15 mouse cellular contexts compared by ENCODE assay signal in genomic region chr5:64879241-64879640, GRCm38 (mm10). TPM values are rescaled to one million over a fixed set of nuclear protein-coding genes. Genes with fewer than 3 reads are reported as not detected.
DNase-seq lines count a peak whose midpoint lies in the region; ATAC-seq lines count a peak whose summit lies in the region.
"Had no signal": no experiment of that assay in that cellular context is flagged by ENCODE, and none has a peak within 500 bp of the region (broad histone marks: within the 10 kb centered on the region; RNA-seq: fewer than 3 reads in every experiment).

No protein-coding gene starts in this region.

- peaks cover 40% of the 10 kb centered on the region for H3K4me1 ChIP-seq in heart, embryonic 12.5 days (replicated peaks)
- peaks cover 44% of the 10 kb centered on the region for H3K4me1 ChIP-seq in midbrain, embryonic 10.5 days
- H3K4me1 ChIP-seq in midbrain, embryonic 15.5 days = peaks cover 18% of the 10 kb centered on the region
- peaks cover 47% of the 10 kb centered on the region for H3K4me1 ChIP-seq in limb, embryonic 13.5 days

- peaks cover 3% of the 10 kb centered on the region; the same call in 1 of the 2 replicates for H3K9me3 ChIP-seq in heart, embryonic 12.5 days (replicated peaks)
- peaks cover 5% of the 10 kb centered on the region; the same call in 1 of the 2 replicates for H3K9me3 ChIP-seq in midbrain, embryonic 10.5 days (replicated peaks)
- H3K9me3 ChIP-seq in midbrain, embryonic 15.5 days = no peaks in the 10 kb centered on the region
- H3K9me3 ChIP-seq in limb, embryonic 13.5 days = peaks cover 3% of the 10 kb centered on the region; the same call in 1 of the 2 replicates

- whole genome bisulfite sequencing in heart, embryonic 12.5 days = 57% methylated on average over 3 of the region's 3 CpGs
- 59% methylated on average over 3 of the region's 3 CpGs for WGBS in midbrain, embryonic 10.5 days
- WGBS in midbrain, embryonic 15.5 days = 58% methylated on average over 3 of the region's 3 CpGs
- 47% methylated on average over 3 of the region's 3 CpGs for WGBS in limb, embryonic 13.5 days

- no peaks in the 10 kb centered on the region for H3K36me3 ChIP-seq in heart, embryonic 12.5 days
- no peaks in the 10 kb centered on the region for H3K36me3 ChIP-seq in midbrain, embryonic 10.5 days
- no peaks in the 10 kb centered on the region for H3K36me3 ChIP-seq in midbrain, embryonic 15.5 days (replicated peaks)
- no peaks in the 10 kb centered on the region for H3K36me3 ChIP-seq in limb, embryonic 13.5 days
- H3K36me3 ChIP-seq: midbrain, embryonic 12.5 days had no signal

- no peak for ATAC-seq in heart, embryonic 12.5 days (ENCODE audit: insufficient number of reproducible peaks, low FRiP score)
- no peak for ATAC-seq in midbrain, embryonic 15.5 days (replicated peaks)
- ATAC-seq in limb, embryonic 13.5 days (ENCODE audit: low FRiP score, low read depth) = no peak

- peak overlapping the region; percentile 35 for H3K27ac ChIP-seq in heart, embryonic 12.5 days (ENCODE audit: poor library complexity, severe bottlenecking)
- H3K27ac ChIP-seq in midbrain, embryonic 10.5 days (replicated peaks) = peak overlapping the region; percentile 49
- no peak overlapping the region for H3K27ac ChIP-seq in midbrain, embryonic 15.5 days
- peak overlapping the region; percentile 61; the same call in 1 of the 2 replicates for H3K27ac ChIP-seq in limb, embryonic 13.5 days

- no peak overlapping the region for H3K4me3 ChIP-seq in heart, embryonic 12.5 days
- H3K4me3 ChIP-seq in midbrain, embryonic 10.5 days = no peak overlapping the region
- no peak overlapping the region for H3K4me3 ChIP-seq in midbrain, embryonic 15.5 days
- no peak overlapping the region for H3K4me3 ChIP-seq in limb, embryonic 13.5 days
- H3K4me3 ChIP-seq: midbrain, embryonic 12.5 days had no signal

- no peak overlapping the region for H3K4me2 ChIP-seq in heart, embryonic 12.5 days
- H3K4me2 ChIP-seq in midbrain, embryonic 15.5 days = no peak overlapping the region
- no peak overlapping the region for H3K4me2 ChIP-seq in limb, embryonic 13.5 days (replicated peaks)
- H3K4me2 ChIP-seq: midbrain, embryonic 12.5 days had no signal

- DNase-seq in heart, adult 18-20 months = no peak
- no peak for DNase-seq in midbrain, embryonic 10.5 days (ENCODE audit: low spot score)
- no peak for DNase-seq in cerebellum, adult 8-10 months
- DNase-seq in cerebellum, adult 11-12 months = no peak
- DNase-seq: cerebellum, postnatal 25 days; gastrocnemius, postnatal 10 days; kidney, adult 8-10 months; layer of hippocampus, adult 9-11 months; lung, adult 2 months; right cerebral cortex, adult 18-20 months; thymus, postnatal 25 days had no signal

- no peaks in the 10 kb centered on the region for H3K27me3 ChIP-seq in heart, embryonic 12.5 days (replicated peaks)
- no peaks in the 10 kb centered on the region for H3K27me3 ChIP-seq in midbrain, embryonic 10.5 days (ENCODE audit: low read depth, poor library complexity, severe bottlenecking)
- no peaks in the 10 kb centered on the region for H3K27me3 ChIP-seq in midbrain, embryonic 15.5 days (replicated peaks)
- no peaks in the 10 kb centered on the region for H3K27me3 ChIP-seq in limb, embryonic 13.5 days
- H3K27me3 ChIP-seq: midbrain, embryonic 12.5 days had no signal

- H3K9ac ChIP-seq in heart, embryonic 12.5 days = no peak overlapping the region
- no peak overlapping the region for H3K9ac ChIP-seq in midbrain, embryonic 15.5 days
- no peak overlapping the region for H3K9ac ChIP-seq in limb, embryonic 13.5 days
- H3K9ac ChIP-seq: midbrain, embryonic 12.5 days had no signal

RNA-seq across cellular contexts. Expression of gene Tlr1, which starts 54.1 kb away (rescaled TPM):
- polyA plus RNA-seq in heart, embryonic 12.5 days (2016; fragmentation: Nextera tagmentation; extraction: Ambion mirVana) = 0.21 and 0.47 TPM in 2 replicates
- 1 to 10 TPM in 1 of 2 experiments, under 1 TPM in 1; 0.37 to 1.4 TPM for total RNA-seq in heart, adult 18-20 months (2021)
- polyA plus RNA-seq in midbrain, embryonic 10.5 days (2016; fragmentation: Nextera tagmentation; extraction: Ambion mirVana) = 0.25 and 0.32 TPM in 2 replicates
- polyA plus RNA-seq in midbrain, embryonic 15.5 days (2015; fragmentation: Nextera tagmentation; extraction: Ambion mirVana) = 0.60 and 0.75 TPM in 2 replicates
- polyA plus RNA-seq in limb, embryonic 13.5 days (2015; fragmentation: Nextera tagmentation; extraction: Ambion mirVana) = 0.64 and 1.4 TPM in 2 replicates
